Mouse (Mus musculus) heart, postnatal 10 days (tissue): ENCODE results near the gene Leng9. TPM values are rescaled to one million over a fixed set of nuclear protein-coding genes. Genes with fewer than 3 reads are reported as not detected.
"Not testable (repeated sequence)": the region's sequence is repeated elsewhere in the genome, so short reads cannot be mapped to it uniquely, and the experiment has no call there.

ENCODE experiments used
- DNase-seq, 2 experiments: peaks; one replicate each; pipeline ENCODE4 v3.0.0; 2021
- intact Hi-C: fragments of 180-260 bp; cut with DNase I; formaldehyde crosslinking; loops from one replicate; pipeline ENCODE4 v1.15.1; 2025
- total RNA-seq, 2 experiments: library from RNA; stranded (reverse); gene quantifications; 2 replicates each; pipeline ENCODE4 v1.2.3; 2021

Gene Leng9
- 1 to 10 TPM; 2.8 to 3.2 TPM for total RNA-seq

- intact Hi-C loops: no loop called here
- peak; percentile 40 to 49 for DNase-seq
These were observed at the start of gene Leng9 for GRCm38 (mm10) chr7:4150059-4150541. Gene Leng9, minus strand, starts transcription at chr7:4150374.

GRCm38 (mm10) chr7:4178438-4178837 is 28.3 kb upstream of the Leng9 start:
- peak; percentile 84 to 89 for DNase-seq
- intact Hi-C loops: no loop called here

GRCm38 (mm10) chr7:4170193-4170938 is 20.2 kb upstream of the Leng9 start:
- no peak for DNase-seq
- intact Hi-C loops: no loop called here

GRCm38 (mm10) chr7:4167098-4167497 is 16.9 kb upstream of the Leng9 start:
- intact Hi-C loops: no loop called here
- no peak for DNase-seq

GRCm38 (mm10) chr7:4165286-4165685 is 15.1 kb upstream of the Leng9 start:
- intact Hi-C loops: no loop called here
- DNase-seq: no peak

GRCm38 (mm10) chr7:4164090-4164910 is 14.1 kb upstream of the Leng9 start, which contains the start of gene Cdc42ep5:
Gene Cdc42ep5, minus strand, starts transcription at chr7:4164860.
- intact Hi-C loops: no loop called here
- DNase-seq: peak; percentile 70 to 75

- no peak for DNase-seq
- intact Hi-C loops: no loop called here
These were observed 13.4 kb upstream of the Leng9 start for GRCm38 (mm10) chr7:4163571-4164072.

GRCm38 (mm10) chr7:4161596-4161995 is 11.4 kb upstream of the Leng9 start:
- intact Hi-C loops, DNase-seq: not testable (repeated sequence)

GRCm38 (mm10) chr7:4154976-4155375 is 4.8 kb upstream of the Leng9 start:
- no peak for DNase-seq
- intact Hi-C loops: no loop called here

- no peak for DNase-seq
- intact Hi-C loops: no loop called here
These were observed 4.2 kb upstream of the Leng9 start for GRCm38 (mm10) chr7:4154356-4154755.

GRCm38 (mm10) chr7:4151241-4151640 is 1.1 kb upstream of the Leng9 start:
- DNase-seq: no peak
- intact Hi-C loops: no loop called here

- intact Hi-C loops: no loop called here
- peak; percentile 45 to 58 for DNase-seq
These were observed 642 bp upstream of the Leng9 start for GRCm38 (mm10) chr7:4150811-4151221.

- DNase-seq: peak; percentile 87 to 88
- intact Hi-C loops: loop anchor here (5.0 to 10.0 kb wide), 2 partner anchors 47 to 505 kb away; partner anchors contain the start of gene Cnot3
These were observed 742 bp downstream of the Leng9 start for GRCm38 (mm10) chr7:4149209-4150054.

- DNase-seq: no peak
- intact Hi-C loops: loop anchor here (5.0 to 10.0 kb wide), 2 partner anchors 46 to 504 kb away; partner anchors contain the start of gene Cnot3
These were observed 1.6 kb downstream of the Leng9 start for GRCm38 (mm10) chr7:4148341-4149208.

- DNase-seq: no peak
- intact Hi-C loops: loop anchor here (5.0 to 10.0 kb wide), 2 partner anchors 46 to 503 kb away; partner anchors contain the start of gene Cnot3
These were observed 2.3 kb downstream of the Leng9 start for GRCm38 (mm10) chr7:4147836-4148235.

GRCm38 (mm10) chr7:4147371-4147770 is 2.8 kb downstream of the Leng9 start:
- DNase-seq: no peak
- intact Hi-C loops: loop anchor here (5.0 to 10.0 kb wide), 2 partner anchors 45 to 503 kb away; partner anchors contain the start of gene Cnot3

GRCm38 (mm10) chr7:4146241-4147180 is 3.7 kb downstream of the Leng9 start:
- intact Hi-C loops: loop anchor here (5.0 to 10.0 kb wide), 2 partner anchors 44 to 502 kb away; partner anchors contain the start of gene Cnot3
- no peak for DNase-seq
